Mouse (Mus musculus) hindbrain, embryonic 16.5 days (tissue): Measurements from ENCODE around the gene Rgs7bp. TPM values are rescaled to one million over a fixed set of nuclear protein-coding genes. Genes with fewer than 3 reads are reported as not detected.

Experiments
- ATAC-seq: fragments of 200-750 bp; cut with Nextera tagmentation; 2 replicates; pipeline ENCODE4 v1.8.0; 2017; ENCODE audit warnings: moderate TSS enrichment, moderate library complexity
- H3K27ac ChIP-seq: fragments of 300-500 bp; sonication (generic); 2 replicates; pipeline ENCODE4 v1.5.1; 2014; ENCODE audit warnings: low read depth, mild to moderate bottlenecking, control low read depth, low read length, moderate library complexity
- H3K27me3 ChIP-seq: fragments of 300-500 bp; sonication (generic); replicated peaks from 2 replicates; pipeline ENCODE4 v1.6.1; 2014; ENCODE audit warnings: low read length; ENCODE audit not compliant: control insufficient read depth, insufficient read depth
- H3K36me3 ChIP-seq: fragments of 300-500 bp; sonication (generic); 2 replicates; pipeline ENCODE4 v1.6.1; 2014; ENCODE audit warnings: mild to moderate bottlenecking, low read length, moderate library complexity, mixed read lengths; ENCODE audit not compliant: control insufficient read depth, insufficient read depth
- H3K4me1 ChIP-seq: fragments of 300-500 bp; sonication (generic); 2 replicates; pipeline ENCODE4 v1.6.1; 2014; ENCODE audit warnings: low read depth, low read length; ENCODE audit not compliant: control insufficient read depth, insufficient read depth
- H3K4me2 ChIP-seq: fragments of 300-500 bp; sonication (generic); 2 replicates; pipeline ENCODE4 v1.6.1; 2014; ENCODE audit warnings: mild to moderate bottlenecking, low read length, control low read depth, moderate library complexity
- H3K4me3 ChIP-seq: fragments of 300-500 bp; sonication (generic); 2 replicates; pipeline ENCODE4 v1.5.1; 2014; ENCODE audit warnings: mild to moderate bottlenecking, low read length, control low read depth, moderate library complexity
- H3K9ac ChIP-seq: fragments of 300-500 bp; sonication (generic); 2 replicates; pipeline ENCODE4 v1.6.1; 2014; ENCODE audit warnings: low read depth, mild to moderate bottlenecking, control low read depth, low read length, moderate library complexity
- H3K9me3 ChIP-seq: fragments of 300-500 bp; sonication (generic); 2 replicates; pipeline ENCODE4 v1.6.1; 2014; ENCODE audit warnings: mild to moderate bottlenecking, low read length, moderate library complexity; ENCODE audit not compliant: control insufficient read depth
- WGBS: fragments of 180-500 bp; shearing (Covaris S2); extraction: QIAGEN DNeasy Blood & Tissue Kit; methylation state at CpG from one replicate; pipeline ENCODE4 v1.1.7; 2014; 5-methylcytosine and 5-hydroxymethylcytosine counted together
- polyA plus RNA-seq: library from polyadenylated mRNA; unstranded; fragments of >200 nt; fragmentation: Nextera tagmentation; extraction: Ambion mirVana; gene quantifications from 2 replicates; pipeline ENCODE4 v1.2.1, GENCODE M21; 2015

Rgs7bp gene
- polyA plus RNA-seq, 1 experiment from 2014 or later, result 9.8 TPM

GRCm38 (mm10) chr13:105016577-105016976 is 38.2 kb downstream of the Rgs7bp start:
- 79% methylated on average over 9 of the region's 9 CpGs for WGBS
- no peak overlapping the region for H3K4me3 ChIP-seq
- H3K4me1 ChIP-seq, result no peaks in the 10 kb centered on the region
- no peak overlapping the region for H3K9ac ChIP-seq
- H3K36me3 ChIP-seq, result no peaks in the 10 kb centered on the region
- H3K27me3 ChIP-seq, result no peaks in the 10 kb centered on the region
- no peak overlapping the region for H3K27ac ChIP-seq
- no peaks in the 10 kb centered on the region for H3K9me3 ChIP-seq
- no peak for ATAC-seq
- no peak overlapping the region for H3K4me2 ChIP-seq

- no peak overlapping the region for H3K4me2 ChIP-seq
- 62% methylated on average over 8 of the region's 8 CpGs for WGBS
Measured at GRCm38 (mm10) chr13:105015710-105016404, 38.9 kb downstream of the Rgs7bp start.

GRCm38 (mm10) chr13:105011300-105011699 is 43.4 kb downstream of the Rgs7bp start:
- ATAC-seq, result no peak
- Histone ChIP-seq H3K4me1 (no peaks in the 10 kb centered on the region), H3K36me3 (no peaks in the 10 kb centered on the region), H3K4me2 (no peak overlapping the region), H3K9me3 (no peaks in the 10 kb centered on the region), H3K27me3 (no peaks in the 10 kb centered on the region), H3K9ac (no peak overlapping the region), H3K27ac (no peak overlapping the region), H3K4me3 (no peak overlapping the region)
- WGBS, result 96% methylated on average over 5 of the region's 5 CpGs

More at GRCm38 (mm10) chr13:105015710-105016404, 38.9 kb downstream of the Rgs7bp start:
- Histone ChIP-seq H3K27ac (no peak overlapping the region), H3K27me3 (no peaks in the 10 kb centered on the region), H3K4me3 (no peak overlapping the region), H3K36me3 (no peaks in the 10 kb centered on the region), H3K4me1 (no peaks in the 10 kb centered on the region), H3K9ac (no peak overlapping the region), H3K9me3 (no peaks in the 10 kb centered on the region)
- 0 out of 2 replicates have a peak, but pooled peaks have one; percentile 40 for ATAC-seq

- H3K27ac ChIP-seq, result no peak overlapping the region
- no peak overlapping the region for H3K9ac ChIP-seq
- no peaks in the 10 kb centered on the region for H3K9me3 ChIP-seq
- H3K36me3 ChIP-seq, result no peaks in the 10 kb centered on the region
- WGBS, result 94% methylated on average over 2 of the region's 2 CpGs
- H3K4me2 ChIP-seq, result no peak overlapping the region
- no peaks in the 10 kb centered on the region for H3K4me1 ChIP-seq
- no peak overlapping the region for H3K4me3 ChIP-seq
- no peak for ATAC-seq
- H3K27me3 ChIP-seq, result no peaks in the 10 kb centered on the region
Measured at GRCm38 (mm10) chr13:105008891-105009290, 45.8 kb downstream of the Rgs7bp start.

GRCm38 (mm10) chr13:105002831-105003157 is 51.9 kb downstream of the Rgs7bp start:
- Histone ChIP-seq H3K9me3 (no peaks in the 10 kb centered on the region), H3K36me3 (no peaks in the 10 kb centered on the region), H3K27me3 (no peaks in the 10 kb centered on the region), H3K27ac (peak overlapping the region; percentile 33), H3K4me2 (no peak overlapping the region), H3K9ac (no peak overlapping the region), H3K4me1 (peaks cover 3% of the 10 kb centered on the region; the same call in 1 of the 2 replicates), H3K4me3 (no peak overlapping the region)
- WGBS, result 50% methylated on average over 2 of the region's 2 CpGs
- peak; percentile 32; the same call in 1 of the 2 replicates for ATAC-seq

- Histone ChIP-seq H3K4me3 (no peak overlapping the region), H3K4me1 (peaks cover 3% of the 10 kb centered on the region; the same call in 1 of the 2 replicates), H3K9me3 (no peaks in the 10 kb centered on the region), H3K36me3 (no peaks in the 10 kb centered on the region), H3K9ac (no peak overlapping the region), H3K4me2 (no peak overlapping the region), H3K27ac (peak overlapping the region; percentile 33), H3K27me3 (no peaks in the 10 kb centered on the region)
- peak; percentile 75 for ATAC-seq
- WGBS, result 57% methylated on average over 5 of the region's 5 CpGs
Measured at GRCm38 (mm10) chr13:105002132-105002830, 52.4 kb downstream of the Rgs7bp start.

- Histone ChIP-seq H3K9ac (no peak overlapping the region), H3K4me1 (peaks cover 3% of the 10 kb centered on the region; the same call in 1 of the 2 replicates), H3K4me3 (no peak overlapping the region), H3K9me3 (no peaks in the 10 kb centered on the region), H3K36me3 (no peaks in the 10 kb centered on the region), H3K4me2 (no peak overlapping the region), H3K27me3 (no peaks in the 10 kb centered on the region), H3K27ac (peak overlapping the region; percentile 31; the same call in 1 of the 2 replicates)
- ATAC-seq, result peak; percentile 89
- 48% methylated on average over 2 of the region's 2 CpGs for WGBS
Measured at GRCm38 (mm10) chr13:105001714-105002113, 53.0 kb downstream of the Rgs7bp start.

- H3K27me3 ChIP-seq, result no peaks in the 10 kb centered on the region
- H3K27ac ChIP-seq, result no peak overlapping the region
- no peak overlapping the region for H3K9ac ChIP-seq
- H3K4me1 ChIP-seq, result no peaks in the 10 kb centered on the region
- H3K4me3 ChIP-seq, result no peak overlapping the region
- H3K9me3 ChIP-seq, result no peaks in the 10 kb centered on the region
- no peaks in the 10 kb centered on the region for H3K36me3 ChIP-seq
- ATAC-seq, result no peak
- H3K4me2 ChIP-seq, result no peak overlapping the region
- WGBS, result 74% methylated on average over 7 of the region's 7 CpGs
Measured at GRCm38 (mm10) chr13:104988811-104989258, 65.9 kb downstream of the Rgs7bp start.

GRCm38 (mm10) chr13:104988009-104988540 is 66.7 kb downstream of the Rgs7bp start:
- H3K9me3 ChIP-seq, result no peaks in the 10 kb centered on the region
- H3K4me3 ChIP-seq, result no peak overlapping the region
- no peaks in the 10 kb centered on the region for H3K4me1 ChIP-seq
- no peaks in the 10 kb centered on the region for H3K27me3 ChIP-seq
- ATAC-seq, result no peak; the same call in 1 of the 2 replicates
- WGBS, result 83% methylated on average over 13 of the region's 13 CpGs
- no peak overlapping the region for H3K27ac ChIP-seq
- no peaks in the 10 kb centered on the region for H3K36me3 ChIP-seq
- H3K9ac ChIP-seq, result no peak overlapping the region
- no peak overlapping the region for H3K4me2 ChIP-seq
